Mouse (Mus musculus) right cerebral cortex, postnatal 4 days (tissue): Measurements from ENCODE around the gene Vps13d.
A peak's percentile ranks its signal among the peaks of the same experiment; 100 is the strongest.

Experiments
- DNase-seq: peaks from one replicate; pipeline ENCODE4 v3.0.0-alpha.2; 2022

The Vps13d gene

GRCm38 (mm10) chr4:145194559-145195162, at the start of gene Vps13d:
Vps13d (minus strand) TSS chr4:145195005.
- DNase-seq = peak; percentile 99

GRCm38 (mm10) chr4:145242719-145243350, 48.0 kb upstream of the Vps13d start:
- DNase-seq = no peak

DNA sequence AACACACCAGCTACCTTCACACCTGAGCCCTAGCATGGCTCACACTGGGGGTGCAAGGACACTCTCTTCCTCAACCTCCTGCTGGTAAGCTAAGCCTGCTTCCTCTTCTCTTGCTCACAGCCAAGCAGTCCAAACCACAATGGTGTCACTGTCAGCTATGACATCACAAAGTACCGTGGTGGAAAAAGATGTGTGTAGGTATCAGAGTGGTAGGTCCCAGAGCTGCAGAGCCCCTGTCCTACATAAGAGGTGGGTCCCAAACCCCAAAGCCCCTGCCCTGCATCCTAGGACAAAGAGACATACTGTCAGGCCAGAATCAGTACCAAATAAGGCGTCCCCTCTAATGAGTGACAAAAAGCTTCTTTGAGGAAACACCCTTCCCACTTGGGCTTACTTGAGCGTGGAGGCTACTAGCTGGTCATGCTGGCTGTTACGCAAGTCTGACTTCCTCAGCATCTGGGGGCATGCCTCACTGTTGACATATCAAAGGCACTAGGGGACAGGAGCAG, 46.0 kb upstream of the Vps13d start:
- no peak for DNase-seq

GRCm38 (mm10) chr4:145239049-145239830, 44.4 kb upstream of the Vps13d start:
- peak; percentile 19 for DNase-seq

GRCm38 (mm10) chr4:145236027-145236426, 41.2 kb upstream of the Vps13d start:
- no peak for DNase-seq

GRCm38 (mm10) chr4:145233487-145234228, 38.9 kb upstream of the Vps13d start:
- DNase-seq = no peak

GRCm38 (mm10) chr4:145231732-145232131, 36.9 kb upstream of the Vps13d start:
- DNase-seq = no peak

DNA sequence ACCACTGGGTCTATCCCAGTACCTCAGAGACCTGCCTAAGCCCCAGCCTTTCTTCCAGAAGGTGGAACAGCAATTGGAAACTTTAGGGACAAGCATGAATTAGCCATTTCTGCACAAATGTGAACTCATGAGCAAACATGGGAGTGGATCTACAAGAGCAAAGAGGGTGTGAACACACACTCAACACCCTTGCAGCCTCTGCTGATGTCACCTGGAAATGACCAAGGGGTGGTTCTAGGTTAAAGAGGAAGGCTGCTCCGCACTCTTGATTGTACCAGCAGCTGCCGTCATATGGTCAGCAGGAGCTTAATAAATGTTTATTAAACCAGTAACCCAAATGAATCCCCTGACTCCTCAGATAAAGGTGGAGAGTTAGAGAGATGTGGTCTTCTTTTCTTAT, 35.8 kb upstream of the Vps13d start:
- DNase-seq = no peak

DNA sequence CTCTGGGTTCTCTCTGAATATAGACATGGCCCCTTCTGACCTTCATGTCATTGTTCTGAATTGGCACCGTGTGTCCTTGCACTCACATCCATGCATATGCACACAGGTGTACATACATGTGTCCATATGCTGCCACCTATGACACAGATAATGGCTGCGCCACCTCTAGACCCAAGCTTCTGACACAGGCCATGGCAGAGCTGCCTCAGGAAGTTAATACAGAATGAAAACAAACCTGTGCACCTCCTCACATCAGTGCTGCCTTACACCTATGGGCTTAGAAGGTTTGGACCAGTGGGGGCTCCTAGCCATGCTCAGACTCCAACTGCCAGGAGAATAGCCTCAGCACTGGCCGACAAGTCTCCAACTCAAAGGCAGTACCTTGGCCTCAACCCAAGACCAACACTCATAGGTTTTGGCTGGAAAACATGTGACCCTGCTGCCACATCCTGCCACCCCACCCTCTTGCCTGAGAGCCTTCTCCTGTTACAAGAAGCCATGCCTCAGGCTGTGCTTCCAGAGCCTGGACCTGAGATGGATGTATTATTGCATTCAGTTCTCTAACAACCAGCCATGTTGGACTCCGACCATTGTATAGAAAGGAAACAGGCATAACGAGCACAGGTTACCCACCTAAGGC, 34.8 kb upstream of the Vps13d start:
- DNase-seq = no peak

DNA sequence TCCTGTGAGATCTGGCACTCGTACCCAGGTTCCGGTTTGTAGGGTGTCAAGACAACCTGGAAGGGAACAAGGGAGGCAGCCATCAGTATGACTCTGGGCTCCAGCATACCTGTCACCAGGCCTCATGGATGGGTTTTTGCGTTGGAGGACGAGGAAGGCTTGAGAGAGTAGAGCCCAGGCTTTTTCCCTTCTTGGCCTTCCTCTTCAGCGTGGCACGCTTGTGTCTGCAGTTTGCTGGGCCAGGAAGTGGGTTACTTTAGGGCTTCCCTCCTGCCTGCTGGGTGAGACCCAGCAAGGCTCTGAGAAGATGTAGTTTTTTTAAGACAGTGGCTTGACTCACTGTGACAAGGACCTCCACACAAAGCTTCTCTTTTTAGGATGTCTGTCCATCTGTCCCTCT, 34.2 kb upstream of the Vps13d start:
- no peak for DNase-seq

GRCm38 (mm10) chr4:145224613-145225012, 29.8 kb upstream of the Vps13d start:
- no peak for DNase-seq

- DNase-seq = no peak
Observed at GRCm38 (mm10) chr4:145222064-145222463, 27.3 kb upstream of the Vps13d start.

GRCm38 (mm10) chr4:145221379-145221778, 26.6 kb upstream of the Vps13d start:
- DNase-seq = no peak

DNA sequence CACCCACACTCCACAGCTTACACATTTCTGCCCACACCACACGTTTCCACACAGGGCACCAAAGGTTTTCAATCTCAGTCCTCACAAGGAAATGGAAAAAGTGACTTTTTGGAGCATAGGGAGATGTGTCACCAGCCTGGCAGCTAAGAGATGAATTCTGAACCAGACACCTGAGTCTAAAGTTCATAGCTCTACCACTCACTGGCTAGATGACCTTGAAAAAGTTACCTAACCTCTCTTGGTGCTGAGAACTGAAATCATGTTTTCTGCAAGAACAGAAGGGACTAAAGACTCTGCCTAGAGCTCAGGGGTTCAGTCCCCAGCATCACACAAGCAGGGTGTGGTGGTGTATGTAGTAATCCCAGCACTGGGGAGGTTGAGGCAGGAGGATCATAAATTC, 25.2 kb upstream of the Vps13d start:
- no peak for DNase-seq

DNA sequence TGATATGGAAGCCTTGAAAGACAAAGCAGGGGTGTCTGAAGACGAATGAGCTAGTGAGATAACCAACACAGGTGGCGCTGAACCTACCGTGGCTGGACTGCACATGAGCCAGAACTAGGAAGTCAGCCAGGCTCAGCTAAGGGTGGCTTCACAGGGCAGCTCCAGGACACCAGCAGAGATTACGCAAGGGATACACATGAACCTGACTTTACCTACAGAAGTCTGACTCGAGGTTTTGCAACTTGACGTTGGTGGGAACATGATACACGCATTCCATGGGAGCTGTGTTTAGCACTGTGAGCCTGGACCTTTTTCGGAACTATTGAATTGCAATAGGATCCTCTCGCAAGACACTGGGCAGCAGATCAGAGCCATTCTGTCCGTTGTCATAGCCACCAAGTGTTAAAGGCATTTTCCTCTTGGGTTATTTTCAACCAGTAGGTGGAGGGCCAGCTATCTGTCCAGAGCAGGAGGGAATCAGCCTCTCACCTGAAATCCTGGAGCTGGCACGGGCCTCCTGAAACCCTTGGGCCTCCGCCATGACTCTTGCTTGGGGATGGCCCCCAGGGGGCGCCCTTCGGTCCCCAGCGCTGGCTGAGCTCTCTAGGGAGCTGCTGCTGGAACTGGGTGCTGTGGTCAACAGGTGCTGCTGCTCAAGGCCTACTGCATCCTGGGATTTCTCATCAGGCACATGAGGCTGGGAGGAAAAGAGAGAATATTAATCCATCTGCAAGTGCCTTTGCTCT, 24.6 kb upstream of the Vps13d start:
- DNase-seq = peak; percentile 32

- DNase-seq = no peak
Observed at GRCm38 (mm10) chr4:145217837-145218236, 23.0 kb upstream of the Vps13d start.

- DNase-seq = no peak
Observed at GRCm38 (mm10) chr4:145217046-145217445, 22.2 kb upstream of the Vps13d start.

- DNase-seq = no peak
Observed at GRCm38 (mm10) chr4:145215396-145215795, 20.6 kb upstream of the Vps13d start.

DNA sequence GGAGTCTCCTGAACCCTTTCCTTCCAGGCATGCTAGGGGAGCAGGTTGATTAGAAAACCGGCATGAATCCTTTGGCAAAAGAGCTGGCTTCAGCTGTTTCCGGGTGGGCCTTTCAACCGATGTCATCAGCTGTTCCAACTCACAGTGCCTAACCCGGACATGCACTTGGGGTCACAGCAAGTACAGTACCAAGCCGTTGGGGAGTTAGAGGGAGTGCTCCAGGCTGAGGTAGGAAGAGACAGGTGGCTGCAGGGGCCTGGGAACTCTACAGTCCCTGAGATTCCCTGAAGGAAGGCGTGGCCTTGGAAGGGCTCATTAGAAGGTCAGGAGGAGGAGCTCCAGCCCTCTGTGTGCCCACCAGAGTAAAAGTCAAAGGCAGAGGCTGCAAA, 20.0 kb upstream of the Vps13d start:
- DNase-seq = no peak

- DNase-seq = peak; percentile 95
Observed at GRCm38 (mm10) chr4:145213999-145214785, 19.4 kb upstream of the Vps13d start.

DNA sequence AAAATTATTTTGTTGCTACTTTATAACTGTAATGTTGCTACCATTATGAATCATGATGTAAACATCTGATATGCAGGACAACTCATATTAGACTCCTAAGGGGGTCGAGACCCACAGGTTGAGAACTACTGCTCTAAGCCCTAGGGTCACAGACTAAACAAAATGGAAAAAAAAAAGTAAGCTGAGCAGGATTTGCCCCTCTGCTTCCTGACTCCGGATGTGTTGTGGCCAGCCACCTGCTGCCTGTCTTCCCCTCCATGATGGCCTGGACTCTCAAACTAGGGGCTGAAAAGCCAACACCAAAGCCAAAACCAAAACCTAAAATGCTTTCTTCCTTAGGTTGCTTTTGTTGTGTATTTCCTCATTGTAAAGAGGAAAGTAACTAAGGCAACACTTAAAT, 16.3 kb upstream of the Vps13d start:
- DNase-seq = no peak
